Mouse (Mus musculus) liver, adult 2 months (tissue): ENCODE data around the gene Svs5. TPM values are rescaled to one million over a fixed set of nuclear protein-coding genes. Genes with fewer than 3 reads are reported as not detected.

Source experiments
- DNase-seq: peaks from one replicate; pipeline ENCODE4 v3.0.0-alpha.2; 2011; ENCODE audit warnings: low read depth, low spot score; ENCODE audit errors: extremely low read depth
- H3K27ac ChIP-seq: fragments of 200-500 bp; replicated peaks from 2 replicates; pipeline ENCODE4 v1.5.1; 2012; ENCODE audit warnings: low read depth, mild to moderate bottlenecking, control low read depth, inconsistent platforms, low read length; ENCODE audit not compliant: insufficient read depth
- H3K27me3 ChIP-seq: fragments of 200-500 bp; 2 replicates; pipeline ENCODE4 v1.6.1; 2012; ENCODE audit warnings: mild to moderate bottlenecking, moderate library complexity, low read length, inconsistent platforms; ENCODE audit not compliant: control insufficient read depth, insufficient read depth
- H3K36me3 ChIP-seq: fragments of 200-500 bp; 2 replicates; pipeline ENCODE4 v1.6.1; 2012; ENCODE audit warnings: low read length, inconsistent platforms; ENCODE audit not compliant: control insufficient read depth, insufficient read depth
- H3K4me1 ChIP-seq: fragments of 200-500 bp; 2 replicates; pipeline ENCODE4 v1.6.1; 2011; ENCODE audit warnings: low read length; ENCODE audit not compliant: control insufficient read depth, insufficient read depth
- H3K4me3 ChIP-seq: fragments of 200-500 bp; 2 replicates; pipeline ENCODE4 v1.5.1; 2011; ENCODE audit warnings: low read depth, mild to moderate bottlenecking, control low read depth, low read length, moderate library complexity; ENCODE audit not compliant: insufficient read depth
- H3K79me2 ChIP-seq: fragments of 200-500 bp; 2 replicates; pipeline ENCODE4 v1.6.1; 2012; ENCODE audit warnings: inconsistent platforms, mild to moderate bottlenecking, low read length, moderate library complexity; ENCODE audit not compliant: control insufficient read depth, insufficient read depth
- H3K9ac ChIP-seq: fragments of 200-500 bp; 2 replicates; pipeline ENCODE4 v1.6.1; 2012; ENCODE audit warnings: low read depth, mild to moderate bottlenecking, control low read depth, inconsistent platforms, low read length
- CTCF ChIP-seq: fragments of 200-500 bp; IDR thresholded peaks from 2 replicates; pipeline ENCODE4 v1.5.1; 2011; ENCODE audit warnings: low read depth, low read length, control low read depth
- POLR2A ChIP-seq: fragments of 200-500 bp; IDR thresholded peaks from 2 replicates; pipeline ENCODE4 v1.6.1; 2011; ENCODE audit warnings: low read length, control low read depth; ENCODE audit not compliant: insufficient read depth; ENCODE audit errors: extremely low read depth
- WGBS: fragments of 180-500 bp; shearing (Covaris S2); methylation state at CpG from one replicate; pipeline ENCODE4 v1.1.7; 2018; 5-methylcytosine and 5-hydroxymethylcytosine counted together
- polyA plus RNA-seq: library from polyadenylated mRNA; depleted of rRNA; stranded (reverse); fragments of >200 nt; gene quantifications from 2 replicates; pipeline ENCODE4 v1.2.3, GENCODE M21; 2012
- total RNA-seq: library from RNA; depleted of rRNA; stranded (reverse); fragments of >200 nt; gene quantifications from 2 replicates; pipeline ENCODE4 v1.2.3, GENCODE M21; 2014

The Svs5 gene
- total and polyA plus RNA-seq, 2 experiments: not detected

- Histone ChIP-seq H3K9ac (no peak overlapping the region), H3K27ac (no peak overlapping the region), H3K36me3 (no peaks in the 10 kb centered on the region), H3K79me2 (no peaks in the 10 kb centered on the region), H3K4me1 (peaks cover 11% of the 10 kb centered on the region; the same call in 1 of the 2 replicates), H3K27me3 (no peaks in the 10 kb centered on the region), H3K4me3 (no peak overlapping the region)
- no peak for DNase-seq
- TF ChIP-seq CTCF (peak; percentile 10; the same call in 1 of the 2 replicates), POLR2A (no peak)
- WGBS: 78% methylated on average over 3 of the region's 3 CpGs
Observed at GRCm38 (mm10) chr2:164358373-164358772, 25.8 kb downstream of the Svs5 start.

- no peaks in the 10 kb centered on the region for H3K27me3 ChIP-seq
- no peaks in the 10 kb centered on the region; the same call in 1 of the 2 replicates for H3K79me2 ChIP-seq
- TF ChIP-seq CTCF (no peak), POLR2A (no peak)
- H3K4me3 ChIP-seq: no peak overlapping the region
- WGBS: 61% methylated on average over 5 of the region's 5 CpGs
- H3K4me1 ChIP-seq: peaks cover 11% of the 10 kb centered on the region; the same call in 1 of the 2 replicates
- DNase-seq: peak; percentile 24
- H3K36me3 ChIP-seq: no peaks in the 10 kb centered on the region
- H3K9ac ChIP-seq: no peak overlapping the region
- H3K27ac ChIP-seq: no peak overlapping the region
Observed at GRCm38 (mm10) chr2:164359031-164359430, 26.5 kb downstream of the Svs5 start.

GRCm38 (mm10) chr2:164359668-164360067 is 27.1 kb downstream of the Svs5 start:
- no peak overlapping the region for H3K9ac ChIP-seq
- no peaks in the 10 kb centered on the region for H3K36me3 ChIP-seq
- H3K4me1 ChIP-seq: peaks cover 11% of the 10 kb centered on the region; the same call in 1 of the 2 replicates
- no peak for TF ChIP-seq POLR2A
- no peak for TF ChIP-seq CTCF
- peaks cover 3% of the 10 kb centered on the region; the same call in 1 of the 2 replicates for H3K79me2 ChIP-seq
- peak; percentile 9 for DNase-seq
- H3K27me3 ChIP-seq: no peaks in the 10 kb centered on the region
- WGBS: 65% methylated on average over 5 of the region's 5 CpGs
- H3K27ac ChIP-seq: no peak overlapping the region
- no peak overlapping the region for H3K4me3 ChIP-seq

DNA sequence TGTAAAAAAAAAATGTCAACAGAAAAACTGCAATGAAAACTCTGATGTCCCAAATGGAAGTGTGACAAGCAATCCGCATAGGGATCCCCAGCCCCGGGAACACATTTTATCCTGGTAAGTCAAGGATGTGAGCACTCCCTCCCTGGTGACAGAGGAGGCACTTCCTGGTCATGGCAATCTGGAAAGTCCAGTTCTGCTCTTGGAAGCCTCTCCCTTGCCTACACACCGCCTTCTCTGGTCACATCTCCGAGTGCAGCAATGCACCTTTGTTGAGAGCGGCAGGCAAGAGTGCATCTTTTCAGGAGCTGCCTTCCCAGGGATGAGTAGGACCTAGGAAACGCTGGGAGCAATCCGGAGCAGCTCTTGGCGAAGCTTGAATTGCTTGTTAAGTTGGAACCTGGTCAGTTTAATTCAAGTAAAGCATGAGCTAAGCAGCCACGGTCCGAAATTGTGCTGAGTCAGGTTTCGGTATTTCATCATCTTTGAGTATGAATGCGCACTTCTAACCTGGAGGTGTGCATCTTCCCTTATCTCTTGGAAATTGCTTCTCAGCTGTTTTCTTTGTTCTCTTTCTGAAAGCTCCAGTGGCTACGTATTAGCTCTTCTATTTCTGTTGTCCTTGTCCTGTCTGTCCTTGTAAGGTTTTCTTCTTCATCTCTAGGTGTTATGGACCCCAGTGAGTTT is 28.6 kb downstream of the Svs5 start:
- Histone ChIP-seq H3K4me1 (peaks cover 10% of the 10 kb centered on the region; the same call in 1 of the 2 replicates), H3K27ac (no peak overlapping the region), H3K36me3 (no peaks in the 10 kb centered on the region), H3K27me3 (no peaks in the 10 kb centered on the region), H3K4me3 (no peak overlapping the region), H3K79me2 (peaks cover 3% of the 10 kb centered on the region; the same call in 1 of the 2 replicates), H3K9ac (no peak overlapping the region)
- no peak for TF ChIP-seq POLR2A
- TF ChIP-seq CTCF: no peak
- DNase-seq: peak; percentile 4
- 39% methylated on average over 13 of the region's 13 CpGs for WGBS

GRCm38 (mm10) chr2:164366947-164367346 is 34.4 kb downstream of the Svs5 start:
- H3K27ac ChIP-seq: no peak overlapping the region
- no peak for DNase-seq
- WGBS: 77% methylated on average over 3 of the region's 3 CpGs
- H3K79me2 ChIP-seq: peaks cover 3% of the 10 kb centered on the region; the same call in 1 of the 2 replicates
- no peak overlapping the region for H3K9ac ChIP-seq
- no peak for TF ChIP-seq POLR2A
- TF ChIP-seq CTCF: no peak
- no peaks in the 10 kb centered on the region for H3K4me1 ChIP-seq
- H3K4me3 ChIP-seq: no peak overlapping the region
- H3K27me3 ChIP-seq: no peaks in the 10 kb centered on the region; the same call in 1 of the 2 replicates
- no peaks in the 10 kb centered on the region for H3K36me3 ChIP-seq

GRCm38 (mm10) chr2:164368620-164369105 is 36.1 kb downstream of the Svs5 start:
- Histone ChIP-seq H3K4me3 (no peak overlapping the region), H3K9ac (no peak overlapping the region), H3K27ac (no peak overlapping the region), H3K79me2 (peaks cover 3% of the 10 kb centered on the region; the same call in 1 of the 2 replicates), H3K4me1 (no peaks in the 10 kb centered on the region), H3K36me3 (no peaks in the 10 kb centered on the region), H3K27me3 (no peaks in the 10 kb centered on the region; the same call in 1 of the 2 replicates)
- DNase-seq: peak; percentile 7
- no peak for TF ChIP-seq CTCF
- TF ChIP-seq POLR2A: no peak
- 57% methylated on average over 6 of the region's 6 CpGs for WGBS
